Mouse (Mus musculus) midbrain, embryonic 11.5 days (tissue): ENCODE measurements around the gene Sgk2. TPM values are rescaled to one million over a fixed set of nuclear protein-coding genes. Genes with fewer than 3 reads are reported as not detected.

Experiments used
- ATAC-seq: fragments of 200-750 bp; cut with Nextera tagmentation; 2 replicates; pipeline ENCODE4 v1.8.0; 2017; ENCODE audit warnings: moderate TSS enrichment, moderate library complexity; ENCODE audit not compliant: low FRiP score
- DNase-seq: peaks from one replicate; pipeline ENCODE4 v3.0.0; 2015; ENCODE audit warnings: low spot score; ENCODE audit errors: missing footprints
- H3K27ac ChIP-seq: fragments of 300-500 bp; sonication (generic); 2 replicates; pipeline ENCODE4 v1.5.1; 2014; ENCODE audit warnings: low read depth, low read length
- H3K27me3 ChIP-seq: fragments of 300-500 bp; sonication (generic); 2 replicates; pipeline ENCODE4 v1.6.1; 2014; ENCODE audit warnings: mild to moderate bottlenecking, low read length, moderate library complexity, mixed read lengths; ENCODE audit not compliant: control insufficient read depth, insufficient read depth
- H3K36me3 ChIP-seq: fragments of 300-500 bp; sonication (generic); 2 replicates; pipeline ENCODE4 v1.6.1; 2014; ENCODE audit warnings: mild to moderate bottlenecking, low read length, moderate library complexity, mixed read lengths; ENCODE audit not compliant: control insufficient read depth, insufficient read depth
- H3K4me1 ChIP-seq: fragments of 300-500 bp; sonication (generic); 2 replicates; pipeline ENCODE4 v1.6.1; 2014; ENCODE audit warnings: low read length; ENCODE audit not compliant: control insufficient read depth, insufficient read depth
- H3K4me2 ChIP-seq: fragments of 300-500 bp; sonication (generic); 2 replicates; pipeline ENCODE4 v1.6.1; 2014; ENCODE audit warnings: mild to moderate bottlenecking, moderate library complexity
- H3K4me3 ChIP-seq: fragments of 300-500 bp; sonication (generic); 2 replicates; pipeline ENCODE4 v1.5.1; 2014; ENCODE audit warnings: low read depth, low read length
- H3K9ac ChIP-seq: fragments of 300-500 bp; sonication (generic); 2 replicates; pipeline ENCODE4 v1.6.1; 2014; ENCODE audit warnings: low read length
- H3K9me3 ChIP-seq: fragments of 300-500 bp; sonication (generic); 2 replicates; pipeline ENCODE4 v1.6.1; 2016; ENCODE audit warnings: low read length; ENCODE audit not compliant: control insufficient read depth
- WGBS: fragments of 180-500 bp; shearing (Covaris S2); extraction: QIAGEN DNeasy Blood & Tissue Kit; methylation state at CpG from one replicate; pipeline ENCODE4 v1.1.7; 2014; 5-methylcytosine and 5-hydroxymethylcytosine counted together
- polyA plus RNA-seq: library from polyadenylated mRNA; unstranded; fragments of >200 nt; fragmentation: Nextera tagmentation; extraction: Ambion mirVana; gene quantifications from 2 replicates; pipeline ENCODE4 v1.2.1, GENCODE M21; 2014

The Sgk2 gene
- polyA plus RNA-seq, 1 experiment from 2014 or later = not detected

- H3K27ac ChIP-seq = no peak overlapping the region
- H3K9me3 ChIP-seq = no peaks in the 10 kb centered on the region
- H3K4me3 ChIP-seq = no peak overlapping the region
- WGBS = 31% methylated on average over 3 of the region's 3 CpGs
- no peak overlapping the region for H3K4me2 ChIP-seq
- no peaks in the 10 kb centered on the region for H3K27me3 ChIP-seq
- ATAC-seq = no peak
- no peaks in the 10 kb centered on the region for H3K36me3 ChIP-seq
- DNase-seq = peak; percentile 84
- H3K9ac ChIP-seq = no peak overlapping the region
- peaks cover 3% of the 10 kb centered on the region; the same call in 1 of the 2 replicates for H3K4me1 ChIP-seq
Measured at GRCm38 (mm10) chr2:162999744-163000143, 12.6 kb downstream of the Sgk2 start.

- no peak overlapping the region for H3K9ac ChIP-seq
- H3K4me1 ChIP-seq = peaks cover 3% of the 10 kb centered on the region; the same call in 1 of the 2 replicates
- no peaks in the 10 kb centered on the region for H3K36me3 ChIP-seq
- H3K27me3 ChIP-seq = no peaks in the 10 kb centered on the region
- no peaks in the 10 kb centered on the region for H3K9me3 ChIP-seq
- no peak overlapping the region for H3K27ac ChIP-seq
- WGBS = 88% methylated on average over 1 of the region's 1 CpGs
- H3K4me2 ChIP-seq = no peak overlapping the region
- ATAC-seq (no peak), DNase-seq (no peak)
- H3K4me3 ChIP-seq = no peak overlapping the region
Measured at GRCm38 (mm10) chr2:163001071-163001470, 13.9 kb downstream of the Sgk2 start.

- Histone ChIP-seq H3K4me2 (no peak overlapping the region), H3K4me3 (no peak overlapping the region), H3K36me3 (no peaks in the 10 kb centered on the region), H3K27ac (no peak overlapping the region), H3K9me3 (no peaks in the 10 kb centered on the region), H3K4me1 (no peaks in the 10 kb centered on the region), H3K27me3 (no peaks in the 10 kb centered on the region), H3K9ac (no peak overlapping the region)
- WGBS = 82% methylated on average over 4 of the region's 4 CpGs
- DNase-seq (no peak), ATAC-seq (no peak)
Measured at GRCm38 (mm10) chr2:163007299-163007698, 20.2 kb downstream of the Sgk2 start.

GRCm38 (mm10) chr2:163016916-163017743 is 30.0 kb downstream of the Sgk2 start, which contains the start of gene Ift52:
TSS of gene Ift52 (plus strand) at chr2:163017354.
- peak within 1 kb of the TSS; percentile 79 for H3K4me3 ChIP-seq
- H3K27ac ChIP-seq = peak within 1 kb of the TSS; percentile 27; the same call in 1 of the 2 replicates
- ATAC-seq (peak; percentile 97), DNase-seq (peak; percentile 99)
- H3K27me3 ChIP-seq = no peaks in the 10 kb centered on the region
- H3K4me1 ChIP-seq = peaks cover 9% of the 10 kb centered on the region
- peak within 1 kb of the TSS; percentile 64 for H3K4me2 ChIP-seq
- H3K9me3 ChIP-seq = no peaks in the 10 kb centered on the region
- peak within 1 kb of the TSS; percentile 81 for H3K9ac ChIP-seq
- H3K36me3 ChIP-seq = no peaks in the 10 kb centered on the region
- WGBS = under 1% methylated on average over 57 of the region's 57 CpGs

- Histone ChIP-seq H3K9ac (no peak overlapping the region), H3K4me2 (no peak overlapping the region), H3K27me3 (no peaks in the 10 kb centered on the region), H3K9me3 (no peaks in the 10 kb centered on the region), H3K27ac (no peak overlapping the region), H3K4me1 (no peaks in the 10 kb centered on the region), H3K4me3 (no peak overlapping the region), H3K36me3 (peaks cover 9% of the 10 kb centered on the region; the same call in 1 of the 2 replicates)
- ATAC-seq (no peak), DNase-seq (no peak)
- WGBS = 90% methylated on average over 5 of the region's 5 CpGs
Measured at GRCm38 (mm10) chr2:163031289-163031688, 44.2 kb downstream of the Sgk2 start.

- Histone ChIP-seq H3K9ac (no peak overlapping the region), H3K4me1 (no peaks in the 10 kb centered on the region), H3K27ac (no peak overlapping the region), H3K36me3 (peaks cover 9% of the 10 kb centered on the region; the same call in 1 of the 2 replicates), H3K4me3 (no peak overlapping the region), H3K4me2 (no peak overlapping the region), H3K9me3 (no peaks in the 10 kb centered on the region), H3K27me3 (no peaks in the 10 kb centered on the region)
- DNase-seq = no peak
- no peak for ATAC-seq
- WGBS = 74% methylated on average over 2 of the region's 2 CpGs
Measured at GRCm38 (mm10) chr2:163031757-163032156, 44.6 kb downstream of the Sgk2 start.

GRCm38 (mm10) chr2:163032622-163033021 is 45.5 kb downstream of the Sgk2 start:
- Histone ChIP-seq H3K4me2 (no peak overlapping the region), H3K36me3 (peaks cover 9% of the 10 kb centered on the region; the same call in 1 of the 2 replicates), H3K9me3 (no peaks in the 10 kb centered on the region), H3K9ac (no peak overlapping the region), H3K27ac (no peak overlapping the region), H3K27me3 (no peaks in the 10 kb centered on the region), H3K4me1 (no peaks in the 10 kb centered on the region), H3K4me3 (no peak overlapping the region)
- ATAC-seq (no peak), DNase-seq (no peak)
- 45% methylated on average over 4 of the region's 4 CpGs for WGBS

- Histone ChIP-seq H3K27me3 (no peaks in the 10 kb centered on the region), H3K4me3 (no peak overlapping the region), H3K9ac (no peak overlapping the region), H3K9me3 (no peaks in the 10 kb centered on the region), H3K4me2 (no peak overlapping the region), H3K36me3 (peaks cover 11% of the 10 kb centered on the region), H3K4me1 (no peaks in the 10 kb centered on the region), H3K27ac (no peak overlapping the region)
- WGBS = 90% methylated on average over 7 of the region's 7 CpGs
- no peak for DNase-seq
- ATAC-seq = no peak
Measured at GRCm38 (mm10) chr2:163039940-163040339, 52.8 kb downstream of the Sgk2 start.

GRCm38 (mm10) chr2:163048125-163048524 is 61.0 kb downstream of the Sgk2 start:
- Histone ChIP-seq H3K27ac (no peak overlapping the region), H3K4me3 (no peak overlapping the region), H3K4me2 (no peak overlapping the region), H3K4me1 (no peaks in the 10 kb centered on the region), H3K27me3 (no peaks in the 10 kb centered on the region), H3K36me3 (peaks cover 7% of the 10 kb centered on the region), H3K9ac (no peak overlapping the region), H3K9me3 (no peaks in the 10 kb centered on the region)
- ATAC-seq (peak; percentile 65), DNase-seq (peak; percentile 97)
- 3% methylated on average over 10 of the region's 10 CpGs for WGBS
